Mouse (Mus musculus) spleen, adult 10 weeks (tissue): ENCODE results near the gene Hypk. TPM values are rescaled to one million over a fixed set of nuclear protein-coding genes. Genes with fewer than 3 reads are reported as not detected.

ENCODE experiments used
- polyA plus RNA-seq: library from polyadenylated mRNA; stranded (reverse); fragments of 350-450 nt; fragmentation: Illumina TruSeq; extraction: RNeasy Lipid Tissue Mini Kit (QIAGEN cat#74804); gene quantifications from one replicate; pipeline ENCODE4 v1.2.3, GENCODE M21; 2015; ENCODE audit warnings: low replicate concordance; ENCODE audit not compliant: insufficient read depth

Hypk gene
- 42.9 TPM for polyA plus RNA-seq

GRCm38 (mm10) chr2:121452990-121453389, at the start of gene Hypk:
TSS of gene Hypk (plus strand) at chr2:121453290.

GRCm38 (mm10) chr2:121413387-121414042, 39.6 kb upstream of the Hypk start, which contains the start of the genes Pdia3 and Catsper2:
TSS of gene Pdia3 (plus strand) at chr2:121413775.
TSS of gene Catsper2 (minus strand) at chr2:121413792.

GRCm38 (mm10) chr2:121444178-121444577, 8.9 kb upstream of the Hypk start, which contains the start of gene Ell3:
TSS of gene Ell3 (minus strand) at chr2:121444278.

GRCm38 (mm10) chr2:121448739-121449535, 4.2 kb upstream of the Hypk start, which contains the start of gene Serf2:
TSS of gene Serf2 (plus strand) at chr2:121449195.

GRCm38 (mm10) chr2:121456692-121457642, 3.9 kb downstream of the Hypk start, which contains the start of gene Serinc4:
TSS of gene Serinc4 (minus strand) at chr2:121456781.

GRCm38 (mm10) chr2:121473301-121474179, 20.4 kb downstream of the Hypk start, which contains the start of gene Mfap1b:
TSS of gene Mfap1b (minus strand) at chr2:121474067.

GRCm38 (mm10) chr2:121505942-121506882, 53.1 kb downstream of the Hypk start, which contains the start of the genes Mfap1a and Wdr76:
TSS of gene Mfap1a (minus strand) at chr2:121506665.
TSS of gene Wdr76 (plus strand) at chr2:121506723.

Other genes with a start within 250 kb of the Hypk start
- 42.3 TPM for gene Trp53bp1, start 181.9 kb upstream of the Hypk start, polyA plus RNA-seq
- 1.1 TPM for gene Map1a, start 163.7 kb upstream of the Hypk start, polyA plus RNA-seq
- gene Ppip5k1, start 97.9 kb upstream of the Hypk start, polyA plus RNA-seq, result 15.7 TPM
- not detected for gene Ckmt1, start 95.6 kb upstream of the Hypk start, polyA plus RNA-seq
- 0.30 TPM for gene Strc, start 66.1 kb upstream of the Hypk start, polyA plus RNA-seq
- gene Pdia3, start 39.5 kb upstream of the Hypk start, polyA plus RNA-seq, result 438 TPM
- gene Catsper2, start 39.5 kb upstream of the Hypk start, polyA plus RNA-seq, result 3.0 TPM
- 64.5 TPM for gene Ell3, start 9.0 kb upstream of the Hypk start, polyA plus RNA-seq
- 211 TPM for gene Serf2, start 4.1 kb upstream of the Hypk start, polyA plus RNA-seq
- 0.64 TPM for gene Serinc4, start 3.5 kb downstream of the Hypk start, polyA plus RNA-seq
- gene Mfap1b, start 20.8 kb downstream of the Hypk start, polyA plus RNA-seq, result 69.8 TPM
- gene Mfap1a, start 53.4 kb downstream of the Hypk start, polyA plus RNA-seq, result 57.1 TPM
- 19.7 TPM for gene Wdr76, start 53.4 kb downstream of the Hypk start, polyA plus RNA-seq